Mouse (Mus musculus): Measurements from ENCODE around the gene Gpr146. TPM values are rescaled to one million over a fixed set of nuclear protein-coding genes. Genes with fewer than 3 reads are reported as not detected.

Gpr146 gene
- total and polyA plus RNA-seq, 2 experiments, result 36.5 to 70.7 TPM

DNA sequence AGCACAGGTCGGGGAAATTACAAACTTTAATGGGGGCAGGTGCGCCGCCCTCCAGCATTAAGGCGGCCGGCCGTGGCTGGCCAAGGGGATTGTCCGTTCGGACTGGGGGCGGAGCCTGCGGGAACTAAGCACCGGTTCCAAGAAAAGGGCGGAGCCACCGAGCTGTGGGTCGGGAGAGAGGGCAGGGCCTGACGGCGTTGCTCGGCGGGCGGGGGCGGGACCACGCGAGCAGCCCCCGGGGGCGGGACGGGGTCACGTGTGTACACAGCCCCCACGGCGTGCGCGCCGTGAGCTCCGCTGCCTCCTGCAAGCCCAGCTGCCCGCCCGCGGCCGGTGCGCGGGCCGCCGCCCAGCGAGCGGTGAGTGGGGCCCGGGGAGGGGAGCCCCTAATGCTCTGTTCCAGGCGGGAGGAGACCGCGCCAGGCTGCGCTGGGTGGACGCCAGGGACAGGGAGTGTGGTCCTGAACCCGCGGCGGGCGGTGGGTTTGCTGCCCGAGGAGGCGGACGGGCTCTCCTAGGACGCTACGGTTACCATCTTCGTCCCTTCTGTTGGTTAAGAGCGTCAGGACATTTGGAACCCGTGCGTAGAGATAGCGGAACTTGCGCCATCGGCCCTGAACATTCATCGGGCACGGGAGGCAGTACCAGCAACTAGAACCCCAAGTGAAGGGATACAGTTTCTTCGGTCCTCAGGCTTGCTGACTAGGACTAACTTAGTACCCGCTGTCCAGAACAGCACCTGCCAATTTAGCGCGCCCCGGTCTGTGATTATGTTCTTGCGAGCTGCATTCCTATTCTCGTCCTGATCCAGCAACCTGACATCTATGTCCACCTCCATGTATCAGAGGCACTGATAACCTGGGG, 3.1 kb downstream of the Gpr146 start:
- TF ChIP-seq POLR2A (IDR thresholded peaks at IDR 0.05; ENCODE audit: extremely low read depth, insufficient read depth, low read length) (peak; percentile 74), CTCF (IDR thresholded peaks at IDR 0.05; ENCODE audit: low read depth, low read length) (no peak)
- Histone ChIP-seq H3K27ac (replicated peaks; ENCODE audit: insufficient read depth, low read depth, low read length) (peak overlapping the region; percentile 97), H3K79me2 (ENCODE audit: control insufficient read depth, insufficient read depth, low read length) (peaks cover 18% of the 10 kb centered on the region; the same call in 1 of the 2 replicates), H3K9ac (ENCODE audit: low read depth, low read length) (peak overlapping the region; percentile 92), H3K27me3 (ENCODE audit: control insufficient read depth, insufficient read depth, low read length) (no peaks in the 10 kb centered on the region), H3K36me3 (ENCODE audit: control insufficient read depth, insufficient read depth, low read length) (no peaks in the 10 kb centered on the region), H3K4me3 (ENCODE audit: insufficient read depth, low read depth, low read length) (peak overlapping the region; percentile 82), H3K4me1 (ENCODE audit: control insufficient read depth, insufficient read depth, low read length) (peaks cover 47% of the 10 kb centered on the region)
- under 1% methylated on average over 73 of the region's 73 CpGs for WGBS
- peak; percentile 89 for DNase-seq (ENCODE audit: extremely low read depth, low read depth, low spot score)

DNA sequence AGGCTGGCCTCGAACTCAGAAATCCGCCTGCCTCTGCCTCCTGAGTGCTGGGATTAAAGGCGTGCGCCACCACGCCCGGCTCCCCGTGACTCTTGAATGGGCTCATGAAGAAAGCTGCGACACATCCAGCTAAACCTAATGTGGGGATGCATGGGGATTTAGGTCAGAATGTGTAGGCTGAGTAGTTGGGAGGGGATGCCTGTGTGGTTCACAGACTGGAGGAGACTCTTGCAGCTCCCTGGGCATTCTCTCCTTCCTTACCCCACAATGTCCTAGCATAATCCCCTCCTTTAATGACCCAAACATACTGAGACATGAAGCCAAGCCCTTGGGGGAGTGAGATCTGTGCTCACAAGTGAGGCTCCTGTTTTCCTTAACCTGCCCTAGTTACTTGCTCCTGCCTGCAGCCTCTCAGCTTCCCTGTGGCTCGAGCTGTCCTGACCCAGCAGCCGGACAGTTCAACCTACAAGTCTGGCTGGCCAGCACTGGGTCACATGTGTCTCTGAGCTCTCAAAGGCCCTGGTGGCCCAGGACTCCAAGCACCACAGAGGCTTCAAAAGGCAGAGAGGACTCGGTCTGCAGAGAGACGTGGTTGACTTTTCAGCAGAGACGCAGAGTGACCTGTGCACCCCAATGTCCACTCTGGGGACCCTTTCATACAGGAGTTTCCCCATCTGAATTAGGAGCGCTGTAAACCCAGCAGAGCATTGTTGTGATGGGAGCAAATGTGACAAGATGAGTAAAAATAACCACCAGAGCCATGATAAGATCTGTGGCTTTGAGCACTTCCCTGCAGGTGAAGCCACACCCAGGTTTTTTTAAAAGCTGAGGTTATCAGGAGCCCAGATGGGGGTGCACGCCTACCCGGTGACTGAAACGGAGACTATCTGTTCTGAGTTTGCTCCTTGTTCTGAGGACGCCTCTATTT, 4.4 kb downstream of the Gpr146 start:
- peak; percentile 61; the same call in 1 of the 2 replicates for TF ChIP-seq POLR2A (IDR thresholded peaks at IDR 0.05; ENCODE audit: extremely low read depth, insufficient read depth, low read length)
- TF ChIP-seq CTCF (IDR thresholded peaks at IDR 0.05; ENCODE audit: low read depth, low read length), result no peak
- Histone ChIP-seq H3K9ac (ENCODE audit: low read depth, low read length) (peak overlapping the region; percentile 82), H3K27ac (replicated peaks; ENCODE audit: insufficient read depth, low read depth, low read length) (peak overlapping the region; percentile 97), H3K79me2 (ENCODE audit: control insufficient read depth, insufficient read depth, low read length) (peaks cover 27% of the 10 kb centered on the region; the same call in 1 of the 2 replicates), H3K4me1 (ENCODE audit: control insufficient read depth, insufficient read depth, low read length) (peaks cover 56% of the 10 kb centered on the region), H3K27me3 (ENCODE audit: control insufficient read depth, insufficient read depth, low read length) (no peaks in the 10 kb centered on the region), H3K36me3 (ENCODE audit: control insufficient read depth, insufficient read depth, low read length) (no peaks in the 10 kb centered on the region), H3K4me3 (ENCODE audit: insufficient read depth, low read depth, low read length) (peak overlapping the region; percentile 59)
- DNase-seq (ENCODE audit: extremely low read depth, low read depth, low spot score), result peak; percentile 81
- 18% methylated on average over 18 of the region's 18 CpGs for WGBS

DNA sequence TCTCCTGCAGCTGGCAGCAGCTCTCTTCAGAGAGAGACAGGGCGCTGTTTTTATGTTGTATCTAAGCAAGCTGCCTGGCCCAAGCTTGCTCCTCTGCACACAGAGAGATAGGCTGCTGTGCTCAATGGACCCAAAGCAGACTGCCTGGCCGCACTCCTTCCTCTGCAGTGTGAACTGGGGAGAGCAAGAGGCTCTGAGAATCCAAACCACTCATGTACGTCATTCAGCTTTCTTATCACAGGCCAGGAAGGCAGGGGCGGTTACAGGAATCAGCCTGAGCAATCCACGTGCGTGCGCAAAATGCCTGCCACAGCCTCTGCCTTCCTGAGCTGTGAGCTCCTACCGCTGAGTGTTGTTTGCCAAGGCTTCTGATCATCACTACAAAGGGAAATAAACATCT, 5.3 kb downstream of the Gpr146 start:
- Histone ChIP-seq H3K9ac (ENCODE audit: low read depth, low read length) (peak overlapping the region; percentile 82), H3K4me3 (ENCODE audit: insufficient read depth, low read depth, low read length) (peak overlapping the region; percentile 13), H3K79me2 (ENCODE audit: control insufficient read depth, insufficient read depth, low read length) (peaks cover 34% of the 10 kb centered on the region; the same call in 1 of the 2 replicates), H3K27ac (replicated peaks; ENCODE audit: insufficient read depth, low read depth, low read length) (peak overlapping the region; percentile 97), H3K36me3 (ENCODE audit: control insufficient read depth, insufficient read depth, low read length) (no peaks in the 10 kb centered on the region), H3K4me1 (ENCODE audit: control insufficient read depth, insufficient read depth, low read length) (peaks cover 60% of the 10 kb centered on the region), H3K27me3 (ENCODE audit: control insufficient read depth, insufficient read depth, low read length) (no peaks in the 10 kb centered on the region)
- peak; percentile 84 for DNase-seq (ENCODE audit: extremely low read depth, low read depth, low spot score)
- WGBS, result under 1% methylated on average over 8 of the region's 8 CpGs
- no peak for TF ChIP-seq CTCF (IDR thresholded peaks at IDR 0.05; ENCODE audit: low read depth, low read length)
- TF ChIP-seq POLR2A (IDR thresholded peaks at IDR 0.05; ENCODE audit: extremely low read depth, insufficient read depth, low read length), result peak; percentile 87

DNA sequence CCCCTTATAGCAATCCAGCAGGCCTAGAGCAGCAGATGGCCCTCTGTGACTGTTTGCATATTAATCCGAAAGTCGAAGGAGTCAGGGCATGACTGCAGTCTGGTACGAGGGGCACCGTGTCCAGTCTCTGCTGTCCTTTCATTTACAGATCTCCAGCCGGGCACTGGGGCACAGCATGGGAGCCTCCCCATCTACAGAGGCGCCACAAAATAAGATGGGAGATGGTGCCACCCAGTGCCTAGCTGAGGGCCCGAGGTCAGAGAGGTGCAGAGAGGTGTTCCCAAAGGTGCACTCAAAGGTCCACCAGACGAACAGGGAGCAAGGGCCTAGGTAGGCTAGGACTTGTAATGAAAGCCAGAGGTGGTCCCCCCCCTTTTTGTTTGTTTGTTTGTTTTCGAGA, 5.7 kb downstream of the Gpr146 start:
- Histone ChIP-seq H3K4me3 (ENCODE audit: insufficient read depth, low read depth, low read length) (0 out of 2 replicates have a peak overlapping the region, but pooled peaks have one; percentile 9), H3K27ac (replicated peaks; ENCODE audit: insufficient read depth, low read depth, low read length) (peak overlapping the region; percentile 97), H3K79me2 (ENCODE audit: control insufficient read depth, insufficient read depth, low read length) (peaks cover 34% of the 10 kb centered on the region; the same call in 1 of the 2 replicates), H3K27me3 (ENCODE audit: control insufficient read depth, insufficient read depth, low read length) (no peaks in the 10 kb centered on the region), H3K4me1 (ENCODE audit: control insufficient read depth, insufficient read depth, low read length) (peaks cover 62% of the 10 kb centered on the region), H3K36me3 (ENCODE audit: control insufficient read depth, insufficient read depth, low read length) (no peaks in the 10 kb centered on the region), H3K9ac (ENCODE audit: low read depth, low read length) (peak overlapping the region; percentile 82)
- 18% methylated on average over 9 of the region's 9 CpGs for WGBS
- TF ChIP-seq CTCF (IDR thresholded peaks at IDR 0.05; ENCODE audit: low read depth, low read length) (no peak), POLR2A (IDR thresholded peaks at IDR 0.05; ENCODE audit: extremely low read depth, insufficient read depth, low read length) (no peak)
- DNase-seq (ENCODE audit: extremely low read depth, low read depth, low spot score), result no peak

DNA sequence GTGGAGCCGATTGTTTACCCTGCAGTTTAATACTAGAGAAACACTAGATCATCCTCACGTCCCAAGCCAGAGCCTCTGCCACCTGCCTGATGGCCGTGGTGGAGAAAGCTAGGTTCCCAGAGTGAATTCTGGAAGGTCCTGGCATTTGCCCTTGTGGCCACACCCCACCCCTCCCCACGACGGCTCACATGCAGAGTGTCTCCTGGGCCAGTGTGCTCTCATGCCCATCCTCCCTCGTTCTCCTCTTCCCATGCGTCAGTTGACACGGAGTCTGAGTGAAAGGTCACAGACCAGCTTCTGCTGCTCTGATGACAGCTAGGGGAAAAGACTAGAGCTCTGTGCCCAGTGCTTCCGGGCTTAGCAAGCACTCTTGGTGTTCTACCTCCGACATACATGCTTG, 7.0 kb downstream of the Gpr146 start:
- Histone ChIP-seq H3K27me3 (ENCODE audit: control insufficient read depth, insufficient read depth, low read length) (no peaks in the 10 kb centered on the region), H3K4me1 (ENCODE audit: control insufficient read depth, insufficient read depth, low read length) (peaks cover 63% of the 10 kb centered on the region), H3K27ac (replicated peaks; ENCODE audit: insufficient read depth, low read depth, low read length) (peak overlapping the region; percentile 97), H3K9ac (ENCODE audit: low read depth, low read length) (peak overlapping the region; percentile 29), H3K36me3 (ENCODE audit: control insufficient read depth, insufficient read depth, low read length) (no peaks in the 10 kb centered on the region), H3K79me2 (ENCODE audit: control insufficient read depth, insufficient read depth, low read length) (peaks cover 37% of the 10 kb centered on the region; the same call in 1 of the 2 replicates), H3K4me3 (ENCODE audit: insufficient read depth, low read depth, low read length) (no peak overlapping the region)
- 0 out of 2 replicates have a peak, but pooled peaks have one; percentile 33 for TF ChIP-seq POLR2A (IDR thresholded peaks at IDR 0.05; ENCODE audit: extremely low read depth, insufficient read depth, low read length)
- no peak for TF ChIP-seq CTCF (IDR thresholded peaks at IDR 0.05; ENCODE audit: low read depth, low read length)
- 3% methylated on average over 10 of the region's 10 CpGs for WGBS
- peak; percentile 92 for DNase-seq (ENCODE audit: extremely low read depth, low read depth, low spot score)
